Mouse (Mus musculus): ENCODE data around the gene Eefsec. TPM values are rescaled to one million over a fixed set of nuclear protein-coding genes. Genes with fewer than 3 reads are reported as not detected.

The Eefsec gene
- total RNA-seq (2014; rRNA removed; ENCODE audit: low replicate concordance) (12.9 and 25.6 TPM in 2 replicates), polyA plus RNA-seq (2015; fragmentation: Nextera tagmentation; extraction: Ambion mirVana) (11.3 and 12.8 TPM in 2 replicates)

GRCm38 (mm10) chr6:88446063-88447002 lies at the start of gene Eefsec:
Eefsec (minus strand) TSS chr6:88446539.
- peak within 1 kb of the TSS; percentile 4; the same call in 1 of the 2 replicates for H3K27ac ChIP-seq (ENCODE audit: low read depth)
- H3K27me3 ChIP-seq (ENCODE audit: control insufficient read depth, insufficient read depth, low read length), result 0 out of 2 replicates have a peak, but pooled peaks cover 5% of the 10 kb centered on the region
- under 1% methylated on average over 54 of the region's 72 CpGs for whole genome bisulfite sequencing

GRCm38 (mm10) chr6:88493712-88494111 lies 47.4 kb upstream of the Eefsec start:
- H3K27ac ChIP-seq (ENCODE audit: low read depth), result no peak overlapping the region
- no peaks in the 10 kb centered on the region for H3K27me3 ChIP-seq (ENCODE audit: control insufficient read depth, insufficient read depth, low read length)
- no peak overlapping the region for H3K4me2 ChIP-seq (ENCODE audit: low read depth, low read length)
- ATAC-seq (ENCODE audit: insufficient read depth, low read depth) (no peak), DNase-seq (ENCODE audit: low spot score) (no peak)
- no peaks in the 10 kb centered on the region for H3K9me3 ChIP-seq (replicated peaks; ENCODE audit: control insufficient read depth, low read length)
- WGBS, result 84% methylated on average over 6 of the region's 6 CpGs
- no peak overlapping the region for H3K4me3 ChIP-seq (ENCODE audit: low read depth, low read length)
- H3K9ac ChIP-seq (replicated peaks; ENCODE audit: low read depth, low read length), result no peak overlapping the region
- peaks cover 39% of the 10 kb centered on the region for H3K36me3 ChIP-seq (replicated peaks; ENCODE audit: control insufficient read depth, insufficient read depth, low read length)
- no peak for TF ChIP-seq EP300 (IDR thresholded peaks at IDR 0.05; ENCODE audit: low read depth)
- no peak for TF ChIP-seq CTCF (IDR thresholded peaks at IDR 0.05; ENCODE audit: low read depth)
- no peaks in the 10 kb centered on the region for H3K4me1 ChIP-seq (ENCODE audit: control insufficient read depth, insufficient read depth)

More at GRCm38 (mm10) chr6:88446063-88447002, at the start of gene Eefsec:
- no peaks in the 10 kb centered on the region; the same call in 1 of the 2 replicates for H3K4me1 ChIP-seq (ENCODE audit: control insufficient read depth, insufficient read depth)
- H3K9ac ChIP-seq (replicated peaks; ENCODE audit: low read depth, low read length), result peak within 1 kb of the TSS; percentile 67
- no peaks in the 10 kb centered on the region for H3K36me3 ChIP-seq (replicated peaks; ENCODE audit: control insufficient read depth, insufficient read depth, low read length)
- H3K4me3 ChIP-seq (ENCODE audit: low read depth, low read length), result peak within 1 kb of the TSS; percentile 75
- TF ChIP-seq EP300 (IDR thresholded peaks at IDR 0.05; ENCODE audit: low read depth) (no peak), CTCF (IDR thresholded peaks at IDR 0.05; ENCODE audit: low read depth) (no peak)
- H3K9me3 ChIP-seq (replicated peaks; ENCODE audit: control insufficient read depth, low read length), result no peaks in the 10 kb centered on the region
- peak; percentile 69 for DNase-seq (ENCODE audit: low spot score)
- H3K4me2 ChIP-seq (ENCODE audit: low read depth, low read length), result peak within 1 kb of the TSS; percentile 94
- ATAC-seq (ENCODE audit: insufficient read depth, low read depth), result peak; percentile 92

GRCm38 (mm10) chr6:88490629-88491354 lies 44.5 kb upstream of the Eefsec start:
- TF ChIP-seq CTCF (IDR thresholded peaks at IDR 0.05; ENCODE audit: low read depth) (no peak), EP300 (IDR thresholded peaks at IDR 0.05; ENCODE audit: low read depth) (no peak)
- Histone ChIP-seq H3K27ac (ENCODE audit: low read depth) (no peak overlapping the region), H3K4me1 (ENCODE audit: control insufficient read depth, insufficient read depth) (no peaks in the 10 kb centered on the region), H3K9me3 (replicated peaks; ENCODE audit: control insufficient read depth, low read length) (no peaks in the 10 kb centered on the region), H3K4me2 (ENCODE audit: low read depth, low read length) (no peak overlapping the region), H3K4me3 (ENCODE audit: low read depth, low read length) (no peak overlapping the region), H3K36me3 (replicated peaks; ENCODE audit: control insufficient read depth, insufficient read depth, low read length) (peaks cover 26% of the 10 kb centered on the region; the same call in 1 of the 2 replicates), H3K27me3 (ENCODE audit: control insufficient read depth, insufficient read depth, low read length) (no peaks in the 10 kb centered on the region), H3K9ac (replicated peaks; ENCODE audit: low read depth, low read length) (no peak overlapping the region)
- no peak for ATAC-seq (ENCODE audit: insufficient read depth, low read depth)
- DNase-seq (ENCODE audit: low spot score), result no peak
- WGBS, result 87% methylated on average over 12 of the region's 12 CpGs

- WGBS, result 76% methylated on average over 6 of the region's 6 CpGs
- H3K4me1 ChIP-seq (ENCODE audit: control insufficient read depth, insufficient read depth), result no peaks in the 10 kb centered on the region
- no peak for TF ChIP-seq CTCF (IDR thresholded peaks at IDR 0.05; ENCODE audit: low read depth)
- no peak for TF ChIP-seq EP300 (IDR thresholded peaks at IDR 0.05; ENCODE audit: low read depth)
- no peak overlapping the region for H3K4me2 ChIP-seq (ENCODE audit: low read depth, low read length)
- peaks cover 36% of the 10 kb centered on the region; the same call in 1 of the 2 replicates for H3K36me3 ChIP-seq (replicated peaks; ENCODE audit: control insufficient read depth, insufficient read depth, low read length)
- no peak overlapping the region for H3K9ac ChIP-seq (replicated peaks; ENCODE audit: low read depth, low read length)
- no peak overlapping the region for H3K4me3 ChIP-seq (ENCODE audit: low read depth, low read length)
- ATAC-seq (ENCODE audit: insufficient read depth, low read depth) (no peak), DNase-seq (ENCODE audit: low spot score) (no peak)
- no peaks in the 10 kb centered on the region for H3K9me3 ChIP-seq (replicated peaks; ENCODE audit: control insufficient read depth, low read length)
- no peak overlapping the region for H3K27ac ChIP-seq (ENCODE audit: low read depth)
- no peaks in the 10 kb centered on the region for H3K27me3 ChIP-seq (ENCODE audit: control insufficient read depth, insufficient read depth, low read length)
Observed at GRCm38 (mm10) chr6:88489834-88490233, 43.5 kb upstream of the Eefsec start.

- H3K4me3 ChIP-seq (ENCODE audit: low read depth, low read length), result no peak overlapping the region
- no peaks in the 10 kb centered on the region for H3K4me1 ChIP-seq (ENCODE audit: control insufficient read depth, insufficient read depth)
- H3K27me3 ChIP-seq (ENCODE audit: control insufficient read depth, insufficient read depth, low read length), result no peaks in the 10 kb centered on the region
- H3K4me2 ChIP-seq (ENCODE audit: low read depth, low read length), result no peak overlapping the region
- no peaks in the 10 kb centered on the region for H3K9me3 ChIP-seq (replicated peaks; ENCODE audit: control insufficient read depth, low read length)
- WGBS, result 85% methylated on average over 7 of the region's 7 CpGs
- H3K27ac ChIP-seq (ENCODE audit: low read depth), result no peak overlapping the region
- ATAC-seq (ENCODE audit: insufficient read depth, low read depth) (no peak), DNase-seq (ENCODE audit: low spot score) (no peak)
- peaks cover 44% of the 10 kb centered on the region for H3K36me3 ChIP-seq (replicated peaks; ENCODE audit: control insufficient read depth, insufficient read depth, low read length)
- no peak overlapping the region for H3K9ac ChIP-seq (replicated peaks; ENCODE audit: low read depth, low read length)
- TF ChIP-seq EP300 (IDR thresholded peaks at IDR 0.05; ENCODE audit: low read depth) (no peak), CTCF (IDR thresholded peaks at IDR 0.05; ENCODE audit: low read depth) (no peak)
Observed at GRCm38 (mm10) chr6:88489026-88489425, 42.7 kb upstream of the Eefsec start.
